Mouse (Mus musculus): ENCODE measurements at regions not wholly inside any gene's neighbourhood (a gene's known extent, or its start where the extent isn't known, plus 50 kb on each side); places are given as distances from the start of the nearest gene placed in this dataset.

DNA sequence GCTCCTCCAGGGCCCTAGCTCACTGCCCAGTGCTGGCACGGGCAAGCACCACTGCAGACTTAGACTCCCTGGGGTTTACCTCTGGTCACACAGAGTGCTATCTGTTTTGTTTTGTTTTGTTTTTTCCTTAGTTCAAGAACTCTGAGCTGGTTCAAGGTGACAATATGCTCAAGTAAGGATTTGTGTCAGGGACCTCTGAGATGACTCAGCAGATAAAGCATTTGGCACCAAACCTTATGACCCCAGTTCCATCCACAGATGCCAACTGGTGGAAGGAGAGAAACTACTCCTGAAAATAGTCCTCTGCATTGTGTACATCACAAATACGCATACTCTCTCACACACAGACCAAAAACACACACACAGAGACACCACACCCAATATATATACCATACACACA, 351.0 kb upstream of the Hs6st1 start:
- no peak overlapping the region for H3K9ac ChIP-seq (ENCODE audit: insufficient read depth, low read depth, low read length, poor library complexity, severe bottlenecking)
- no peaks in the 10 kb centered on the region for H3K4me1 ChIP-seq (ENCODE audit: control insufficient read depth in 2 of 2, insufficient read depth in 2 of 2, low read length in 2 of 2, poor library complexity in 1 of 2)
- H3K36me3 ChIP-seq (ENCODE audit: control insufficient read depth, insufficient read depth, low read length, poor library complexity, severe bottlenecking), result no peaks in the 10 kb centered on the region
- TF ChIP-seq CHD2 (IDR thresholded peaks at IDR 0.05; ENCODE audit: low read depth, low read length), result no peak
- TF ChIP-seq ZNF384 (IDR thresholded peaks at IDR 0.05; ENCODE audit: low read depth, low read length), result no peak
- TF ChIP-seq ZC3H11A (IDR thresholded peaks at IDR 0.05; ENCODE audit: borderline replicate concordance, low read depth, low read length), result no peak
- no peak for TF ChIP-seq HCFC1 (IDR thresholded peaks at IDR 0.05; ENCODE audit: borderline replicate concordance, insufficient read depth, low read length)
- TF ChIP-seq MAFK (IDR thresholded peaks at IDR 0.05; ENCODE audit: insufficient read depth, low read depth, low read length), result no peak
- H3K27ac ChIP-seq (ENCODE audit: insufficient read depth, low read depth, low read length, poor library complexity, severe bottlenecking), result no peak overlapping the region
- no peak for DNase-seq (ENCODE audit: low read depth, low spot score)
- in situ Hi-C loops (cut with MboI; ENCODE audit: low sequenced_read_pairs in 2 of 2, unreplicated experiment in 2 of 2), result no loop called here
- no peak overlapping the region for H3K4me3 ChIP-seq (ENCODE audit: insufficient read depth in 1 of 2, low read depth in 1 of 2, low read length in 2 of 2, poor library complexity in 1 of 2, severe bottlenecking in 1 of 2)
- H3K9me3 ChIP-seq (ENCODE audit: control insufficient read depth, insufficient read depth, low read depth, low read length), result no peaks in the 10 kb centered on the region

DNA sequence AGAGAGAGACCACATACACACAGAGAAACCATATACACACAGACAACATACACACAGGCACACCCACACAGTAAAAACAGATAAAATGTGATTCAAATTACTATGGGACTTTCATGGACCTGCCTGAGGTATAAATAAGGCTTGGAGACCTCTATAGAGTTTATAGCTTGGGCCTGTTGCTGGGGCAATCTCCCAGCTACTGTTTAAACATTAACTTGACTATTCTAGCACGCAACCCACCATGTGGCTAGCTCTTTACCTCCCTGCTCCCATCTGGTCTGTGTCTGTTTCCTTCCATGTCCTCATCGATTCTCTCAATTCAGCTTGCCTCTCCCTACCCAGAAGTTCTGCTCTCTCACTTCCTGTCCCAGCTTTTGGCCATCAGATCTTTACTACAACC, 350.5 kb upstream of the Hs6st1 start:
- DNase-seq (ENCODE audit: low read depth, low spot score), result no peak
- in situ Hi-C loops (cut with MboI; ENCODE audit: low sequenced_read_pairs in 2 of 2, unreplicated experiment in 2 of 2), result no loop called here
- H3K4me1 ChIP-seq (ENCODE audit: control insufficient read depth in 2 of 2, insufficient read depth in 2 of 2, low read length in 2 of 2, poor library complexity in 1 of 2), result no peaks in the 10 kb centered on the region
- TF ChIP-seq MAFK (IDR thresholded peaks at IDR 0.05; ENCODE audit: insufficient read depth, low read depth, low read length) (no peak), HCFC1 (IDR thresholded peaks at IDR 0.05; ENCODE audit: borderline replicate concordance, insufficient read depth, low read length) (no peak), ZNF384 (IDR thresholded peaks at IDR 0.05; ENCODE audit: low read depth, low read length) (no peak)
- no peak overlapping the region for H3K4me3 ChIP-seq (ENCODE audit: insufficient read depth in 1 of 2, low read depth in 1 of 2, low read length in 2 of 2, poor library complexity in 1 of 2, severe bottlenecking in 1 of 2)
- H3K27ac ChIP-seq (ENCODE audit: insufficient read depth, low read depth, low read length, poor library complexity, severe bottlenecking), result no peak overlapping the region
- H3K36me3 ChIP-seq (ENCODE audit: control insufficient read depth, insufficient read depth, low read length, poor library complexity, severe bottlenecking), result no peaks in the 10 kb centered on the region
- H3K9ac ChIP-seq (ENCODE audit: insufficient read depth, low read depth, low read length, poor library complexity, severe bottlenecking), result no peak overlapping the region
- no peaks in the 10 kb centered on the region for H3K9me3 ChIP-seq (ENCODE audit: control insufficient read depth, insufficient read depth, low read depth, low read length)

GRCm38 (mm10) chr1:35720063-35720462, 348.1 kb upstream of the Hs6st1 start:
- Histone ChIP-seq H3K36me3 (ENCODE audit: control insufficient read depth, insufficient read depth, low read length, poor library complexity, severe bottlenecking) (no peaks in the 10 kb centered on the region), H3K4me3 (ENCODE audit: insufficient read depth in 1 of 2, low read depth in 1 of 2, low read length in 2 of 2, poor library complexity in 1 of 2, severe bottlenecking in 1 of 2) (no peak overlapping the region), H3K9me3 (ENCODE audit: control insufficient read depth, insufficient read depth, low read depth, low read length) (no peaks in the 10 kb centered on the region), H3K9ac (ENCODE audit: insufficient read depth, low read depth, low read length, poor library complexity, severe bottlenecking) (no peak overlapping the region), H3K27ac (ENCODE audit: insufficient read depth, low read depth, low read length, poor library complexity, severe bottlenecking) (no peak overlapping the region), H3K4me1 (ENCODE audit: control insufficient read depth in 2 of 2, insufficient read depth in 2 of 2, low read length in 2 of 2, poor library complexity in 1 of 2) (no peaks in the 10 kb centered on the region)
- TF ChIP-seq ZC3H11A (IDR thresholded peaks at IDR 0.05; ENCODE audit: borderline replicate concordance, low read depth, low read length), result no peak
- no peak for TF ChIP-seq HCFC1 (IDR thresholded peaks at IDR 0.05; ENCODE audit: borderline replicate concordance, insufficient read depth, low read length)
- no peak for TF ChIP-seq CHD2 (IDR thresholded peaks at IDR 0.05; ENCODE audit: low read depth, low read length)
- no peak for TF ChIP-seq MAFK (IDR thresholded peaks at IDR 0.05; ENCODE audit: insufficient read depth, low read depth, low read length)
- TF ChIP-seq ZNF384 (IDR thresholded peaks at IDR 0.05; ENCODE audit: low read depth, low read length), result no peak
- no peak for DNase-seq (ENCODE audit: low read depth, low spot score)
- in situ Hi-C loops (cut with MboI; ENCODE audit: low sequenced_read_pairs in 2 of 2, unreplicated experiment in 2 of 2), result no loop called here

GRCm38 (mm10) chr1:35724366-35724900, 343.8 kb upstream of the Hs6st1 start:
- Histone ChIP-seq H3K36me3 (ENCODE audit: control insufficient read depth, insufficient read depth, low read length, poor library complexity, severe bottlenecking) (no peaks in the 10 kb centered on the region), H3K9me3 (ENCODE audit: control insufficient read depth, insufficient read depth, low read depth, low read length) (no peaks in the 10 kb centered on the region), H3K27ac (ENCODE audit: insufficient read depth, low read depth, low read length, poor library complexity, severe bottlenecking) (no peak overlapping the region), H3K4me3 (ENCODE audit: insufficient read depth in 1 of 2, low read depth in 1 of 2, low read length in 2 of 2, poor library complexity in 1 of 2, severe bottlenecking in 1 of 2) (no peak overlapping the region), H3K4me1 (ENCODE audit: control insufficient read depth in 2 of 2, insufficient read depth in 2 of 2, low read length in 2 of 2, poor library complexity in 1 of 2) (no peaks in the 10 kb centered on the region), H3K9ac (ENCODE audit: insufficient read depth, low read depth, low read length, poor library complexity, severe bottlenecking) (no peak overlapping the region)
- in situ Hi-C loops (cut with MboI; ENCODE audit: low sequenced_read_pairs in 2 of 2, unreplicated experiment in 2 of 2), result no loop called here
- no peak for TF ChIP-seq CHD2 (IDR thresholded peaks at IDR 0.05; ENCODE audit: low read depth, low read length)
- no peak for TF ChIP-seq ZNF384 (IDR thresholded peaks at IDR 0.05; ENCODE audit: low read depth, low read length)
- TF ChIP-seq HCFC1 (IDR thresholded peaks at IDR 0.05; ENCODE audit: borderline replicate concordance, insufficient read depth, low read length), result no peak
- TF ChIP-seq ZC3H11A (IDR thresholded peaks at IDR 0.05; ENCODE audit: borderline replicate concordance, low read depth, low read length), result no peak
- TF ChIP-seq MAFK (IDR thresholded peaks at IDR 0.05; ENCODE audit: insufficient read depth, low read depth, low read length), result no peak
- no peak for DNase-seq (ENCODE audit: low read depth, low spot score)

- in situ Hi-C loops (cut with MboI; ENCODE audit: low sequenced_read_pairs in 2 of 2, unreplicated experiment in 2 of 2), result no loop called here
- DNase-seq (ENCODE audit: low read depth, low spot score), result peak; percentile 45
- Histone ChIP-seq H3K9ac (ENCODE audit: insufficient read depth, low read depth, low read length, poor library complexity, severe bottlenecking) (no peak overlapping the region), H3K27ac (ENCODE audit: insufficient read depth, low read depth, low read length, poor library complexity, severe bottlenecking) (no peak overlapping the region), H3K4me1 (ENCODE audit: control insufficient read depth in 2 of 2, insufficient read depth in 2 of 2, low read length in 2 of 2, poor library complexity in 1 of 2) (no peaks in the 10 kb centered on the region), H3K36me3 (ENCODE audit: control insufficient read depth, insufficient read depth, low read length, poor library complexity, severe bottlenecking) (no peaks in the 10 kb centered on the region), H3K9me3 (ENCODE audit: control insufficient read depth, insufficient read depth, low read depth, low read length) (no peaks in the 10 kb centered on the region), H3K4me3 (ENCODE audit: insufficient read depth in 1 of 2, low read depth in 1 of 2, low read length in 2 of 2, poor library complexity in 1 of 2, severe bottlenecking in 1 of 2) (no peak overlapping the region)
- TF ChIP-seq HCFC1 (IDR thresholded peaks at IDR 0.05; ENCODE audit: borderline replicate concordance, insufficient read depth, low read length), result no peak
- no peak for TF ChIP-seq MAFK (IDR thresholded peaks at IDR 0.05; ENCODE audit: insufficient read depth, low read depth, low read length)
- TF ChIP-seq ZC3H11A (IDR thresholded peaks at IDR 0.05; ENCODE audit: borderline replicate concordance, low read depth, low read length), result no peak; the same call in 1 of the 2 replicates
- no peak for TF ChIP-seq ZNF384 (IDR thresholded peaks at IDR 0.05; ENCODE audit: low read depth, low read length)
- no peak for TF ChIP-seq CHD2 (IDR thresholded peaks at IDR 0.05; ENCODE audit: low read depth, low read length)
Measured at GRCm38 (mm10) chr1:35726596-35726995, 341.6 kb upstream of the Hs6st1 start.
